Mouse (Mus musculus): Measurements from ENCODE around the gene Pard3. TPM values are rescaled to one million over a fixed set of nuclear protein-coding genes. Genes with fewer than 3 reads are reported as not detected.

Pard3 gene
- total RNA-seq, 1 experiment from 2014 or later: not detected

DNA sequence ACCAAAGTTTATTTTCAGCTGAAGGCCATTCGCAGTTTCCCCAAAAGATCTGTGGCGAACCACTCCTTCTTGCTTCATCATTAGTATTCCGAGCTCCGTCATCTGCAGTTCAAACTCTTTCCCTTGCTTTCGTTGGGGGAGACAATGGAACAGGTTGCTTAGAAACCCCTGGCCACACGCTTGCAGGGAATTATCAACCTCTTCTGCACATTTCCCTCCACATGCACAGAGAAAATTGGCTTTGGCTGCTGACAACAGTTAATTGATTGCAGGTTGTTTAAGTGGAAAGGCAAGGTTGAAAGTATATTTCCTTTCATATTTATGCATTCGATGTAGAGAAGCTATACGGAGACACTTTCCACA is 166.5 kb downstream of the Pard3 start:
- no peak for ATAC-seq (replicated peaks in 1 of 2; ENCODE audit: insufficient read depth in 1 of 2, low FRiP score in 2 of 2, low TSS enrichment in 1 of 2, low read depth in 1 of 2, poor library complexity in 2 of 2, severe bottlenecking in 2 of 2)

DNA sequence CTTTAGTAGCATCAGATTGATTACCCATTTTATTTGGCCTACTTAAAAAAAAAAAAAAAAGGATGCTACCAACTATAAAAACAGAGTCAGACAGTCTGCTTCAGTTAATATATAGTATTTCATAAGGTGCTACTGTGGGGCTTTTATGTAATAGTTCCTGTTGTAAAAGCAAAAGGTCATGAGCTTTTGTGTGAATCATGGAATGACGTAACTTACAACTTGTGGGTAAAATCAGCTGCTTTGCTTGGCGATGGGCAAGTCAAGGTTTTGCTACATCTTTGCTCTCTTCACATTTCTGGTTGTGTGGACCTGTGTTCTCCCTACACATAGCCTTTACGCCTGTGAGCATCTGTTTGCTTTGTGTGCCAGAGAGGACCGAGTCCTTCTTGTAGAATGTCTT is 179.7 kb downstream of the Pard3 start:
- no peak for ATAC-seq (replicated peaks in 1 of 2; ENCODE audit: insufficient read depth in 1 of 2, low FRiP score in 2 of 2, low TSS enrichment in 1 of 2, low read depth in 1 of 2, poor library complexity in 2 of 2, severe bottlenecking in 2 of 2)

DNA sequence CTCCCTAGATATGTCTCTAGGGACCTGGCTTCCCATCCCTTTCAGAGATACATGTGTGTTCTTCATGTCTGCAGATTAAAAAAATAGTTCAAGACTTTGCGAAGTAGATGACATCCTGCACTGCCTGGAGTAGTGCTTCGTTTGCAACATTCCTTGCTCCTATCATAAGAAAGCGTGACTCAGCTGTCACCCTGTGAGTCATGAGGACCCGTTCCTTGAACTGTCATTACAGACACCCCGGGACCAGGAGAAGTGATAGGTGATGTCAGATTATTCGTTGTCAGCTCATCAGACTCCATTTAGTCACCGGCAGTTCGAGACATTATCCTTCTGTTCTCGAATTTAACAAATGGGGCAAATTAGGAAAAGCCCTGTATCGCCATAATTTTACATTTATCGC is 180.1 kb downstream of the Pard3 start:
- no peak for ATAC-seq (replicated peaks in 1 of 2; ENCODE audit: insufficient read depth in 1 of 2, low FRiP score in 2 of 2, low TSS enrichment in 1 of 2, low read depth in 1 of 2, poor library complexity in 2 of 2, severe bottlenecking in 2 of 2)

DNA sequence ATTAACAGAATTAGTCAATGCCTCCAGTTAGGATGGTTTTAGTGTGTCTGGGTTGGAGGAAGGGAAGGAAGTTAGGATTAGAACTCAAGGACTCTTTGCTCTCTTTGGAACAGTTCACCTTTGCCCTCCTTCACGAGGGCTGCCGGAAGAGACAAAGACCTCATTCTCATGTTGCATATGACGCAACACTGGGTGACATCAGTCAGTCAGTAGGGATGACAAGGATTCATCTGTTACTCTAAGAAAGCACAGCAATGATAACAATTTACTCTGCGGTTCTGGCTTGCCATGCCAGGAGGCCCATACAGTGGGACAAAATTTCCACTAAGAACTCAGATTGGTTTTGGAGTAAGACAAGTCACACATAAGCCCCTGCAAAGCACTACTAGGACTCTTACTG is 187.1 kb downstream of the Pard3 start:
- ATAC-seq (replicated peaks in 1 of 2; ENCODE audit: insufficient read depth in 1 of 2, low FRiP score in 2 of 2, low TSS enrichment in 1 of 2, low read depth in 1 of 2, poor library complexity in 2 of 2, severe bottlenecking in 2 of 2): no peak

DNA sequence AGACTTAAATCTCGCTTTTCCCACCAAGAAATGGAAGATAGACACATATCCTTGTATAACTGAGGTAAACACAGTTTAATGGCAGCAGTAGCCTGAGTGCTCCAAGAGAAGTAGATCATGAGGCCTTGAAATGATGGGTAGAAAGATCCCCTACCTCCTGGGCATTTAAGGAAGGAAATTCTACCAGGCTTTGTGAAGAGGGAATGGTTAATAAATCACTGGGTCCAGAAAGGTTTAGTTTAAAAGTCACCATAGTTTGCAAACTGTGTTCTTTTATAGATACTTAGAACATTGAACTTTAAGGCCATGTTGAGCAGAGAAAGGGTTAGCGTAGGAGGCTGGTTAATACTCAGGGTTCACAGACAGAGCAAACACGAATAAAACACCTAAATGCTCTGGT is 187.8 kb downstream of the Pard3 start:
- ATAC-seq (replicated peaks in 1 of 2; ENCODE audit: insufficient read depth in 1 of 2, low FRiP score in 2 of 2, low TSS enrichment in 1 of 2, low read depth in 1 of 2, poor library complexity in 2 of 2, severe bottlenecking in 2 of 2): no peak

DNA sequence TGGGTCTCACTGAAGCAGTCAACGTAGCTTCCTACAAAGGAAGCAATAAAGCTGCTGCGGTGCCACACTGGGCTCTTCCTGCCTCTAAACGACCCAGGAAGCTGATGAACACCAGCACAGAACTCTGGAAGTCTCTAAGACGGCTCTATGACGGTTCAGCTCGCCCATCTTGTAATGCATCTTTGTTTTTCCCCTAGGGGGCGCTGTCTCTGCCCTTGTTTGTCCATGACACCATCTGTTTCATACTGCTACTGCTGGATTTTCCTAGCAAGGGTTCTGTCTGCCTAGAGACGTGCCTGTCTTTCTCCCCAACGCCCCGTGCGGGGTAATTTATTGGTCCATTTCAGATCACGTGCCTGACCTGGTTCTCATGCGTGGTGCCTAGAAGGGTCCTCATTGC is 188.3 kb downstream of the Pard3 start:
- no peak for ATAC-seq (replicated peaks in 1 of 2; ENCODE audit: insufficient read depth in 1 of 2, low FRiP score in 2 of 2, low TSS enrichment in 1 of 2, low read depth in 1 of 2, poor library complexity in 2 of 2, severe bottlenecking in 2 of 2)

DNA sequence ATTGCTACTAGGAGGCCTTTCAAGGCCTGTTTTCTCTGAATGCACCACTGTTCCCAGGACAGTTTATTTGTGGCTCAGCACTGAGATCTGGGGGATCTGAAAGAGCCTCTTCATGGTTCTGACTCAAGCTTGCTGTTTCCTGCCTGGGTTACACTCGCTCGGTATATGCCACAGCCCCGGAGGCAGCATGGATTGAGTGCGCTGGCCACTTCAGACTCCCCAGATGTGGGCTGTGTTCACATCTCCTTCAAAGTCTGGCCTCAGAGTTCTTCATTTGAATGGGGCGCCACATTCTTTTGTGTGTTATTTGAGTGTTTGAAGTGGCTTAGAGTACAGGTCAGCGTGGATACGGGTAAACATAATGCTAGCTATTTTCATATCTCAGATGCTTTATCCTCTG is 190.9 kb downstream of the Pard3 start:
- no peak for ATAC-seq (replicated peaks in 1 of 2; ENCODE audit: insufficient read depth in 1 of 2, low FRiP score in 2 of 2, low TSS enrichment in 1 of 2, low read depth in 1 of 2, poor library complexity in 2 of 2, severe bottlenecking in 2 of 2)

DNA sequence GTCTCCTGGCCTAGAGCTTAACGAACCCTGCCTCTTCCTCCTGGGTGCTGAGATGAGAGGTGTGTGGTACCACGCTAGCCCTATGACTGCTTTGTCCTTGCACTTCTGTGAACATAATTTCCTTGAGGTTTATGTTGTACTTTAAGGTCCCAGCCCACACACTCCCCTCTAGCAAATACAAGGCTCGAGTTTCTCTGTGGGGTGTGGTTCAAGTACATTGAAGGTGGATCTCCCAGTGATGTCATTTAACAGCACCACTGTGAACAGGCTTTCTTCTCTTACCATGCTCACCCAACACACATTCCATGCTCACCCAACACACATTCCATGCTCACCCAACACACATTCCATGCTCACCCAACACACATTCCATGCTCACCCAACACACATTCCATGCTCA is 193.4 kb downstream of the Pard3 start:
- no peak for ATAC-seq (replicated peaks in 1 of 2; ENCODE audit: insufficient read depth in 1 of 2, low FRiP score in 2 of 2, low TSS enrichment in 1 of 2, low read depth in 1 of 2, poor library complexity in 2 of 2, severe bottlenecking in 2 of 2)

DNA sequence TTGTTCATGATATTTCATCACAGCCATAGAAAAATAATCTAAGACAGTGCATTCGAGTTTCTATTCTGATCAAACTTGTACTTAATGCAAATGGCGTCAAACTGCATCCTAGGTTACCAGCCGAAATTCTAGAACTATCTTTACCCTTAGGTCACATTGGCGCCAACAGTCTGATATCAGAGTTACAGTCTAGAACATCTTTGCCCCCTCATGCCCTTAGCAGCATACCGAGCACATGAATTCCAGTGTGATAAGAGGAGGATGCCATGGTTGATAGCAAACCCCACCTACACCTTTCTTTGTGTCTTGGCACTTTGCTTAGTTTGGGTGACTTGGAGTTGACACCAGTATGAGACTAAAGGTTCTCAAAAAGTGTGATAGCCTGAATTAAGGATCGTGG is 197.4 kb downstream of the Pard3 start:
- ATAC-seq (replicated peaks in 1 of 2; ENCODE audit: insufficient read depth in 1 of 2, low FRiP score in 2 of 2, low TSS enrichment in 1 of 2, low read depth in 1 of 2, poor library complexity in 2 of 2, severe bottlenecking in 2 of 2): no peak

DNA sequence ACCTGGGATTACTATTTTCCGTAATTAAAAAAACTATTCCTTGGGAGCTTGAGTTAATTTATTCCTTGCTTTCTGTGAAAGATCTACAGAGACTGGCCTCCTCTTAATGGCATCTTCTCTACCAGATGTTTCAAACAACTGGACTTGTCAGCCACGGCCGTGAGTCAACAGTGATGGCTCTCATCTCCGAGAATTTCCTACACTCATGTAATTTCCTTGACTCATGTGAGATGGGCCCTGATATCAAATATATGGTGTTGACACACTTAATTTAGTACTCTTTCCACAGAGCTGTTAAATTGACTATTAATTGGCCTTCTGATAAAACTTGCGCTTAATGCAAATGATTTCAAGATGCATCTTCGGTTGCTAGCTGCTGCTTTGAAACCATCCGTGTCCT is 198.3 kb downstream of the Pard3 start:
- no peak for ATAC-seq (replicated peaks in 1 of 2; ENCODE audit: insufficient read depth in 1 of 2, low FRiP score in 2 of 2, low TSS enrichment in 1 of 2, low read depth in 1 of 2, poor library complexity in 2 of 2, severe bottlenecking in 2 of 2)

DNA sequence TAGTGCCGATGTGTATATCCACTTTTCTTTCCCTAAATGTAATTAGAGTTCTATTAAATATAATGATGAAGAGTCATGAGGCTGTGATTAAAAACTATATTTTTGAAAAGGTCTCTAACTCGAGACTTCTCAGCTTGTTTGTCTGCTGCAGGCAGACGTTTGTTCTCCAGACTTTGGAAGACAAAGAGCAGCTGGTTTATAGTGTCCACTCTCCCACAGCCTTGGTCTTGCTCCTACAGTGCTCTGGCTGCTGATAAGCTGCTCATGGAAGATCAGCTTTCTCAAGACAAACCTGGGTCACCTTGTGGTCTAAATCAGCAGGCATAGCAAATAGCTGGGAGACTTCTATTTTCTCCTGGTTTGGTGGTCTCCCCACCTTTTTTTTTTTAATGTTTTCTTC is 198.7 kb downstream of the Pard3 start:
- ATAC-seq (replicated peaks in 1 of 2; ENCODE audit: insufficient read depth in 1 of 2, low FRiP score in 2 of 2, low TSS enrichment in 1 of 2, low read depth in 1 of 2, poor library complexity in 2 of 2, severe bottlenecking in 2 of 2): no peak

DNA sequence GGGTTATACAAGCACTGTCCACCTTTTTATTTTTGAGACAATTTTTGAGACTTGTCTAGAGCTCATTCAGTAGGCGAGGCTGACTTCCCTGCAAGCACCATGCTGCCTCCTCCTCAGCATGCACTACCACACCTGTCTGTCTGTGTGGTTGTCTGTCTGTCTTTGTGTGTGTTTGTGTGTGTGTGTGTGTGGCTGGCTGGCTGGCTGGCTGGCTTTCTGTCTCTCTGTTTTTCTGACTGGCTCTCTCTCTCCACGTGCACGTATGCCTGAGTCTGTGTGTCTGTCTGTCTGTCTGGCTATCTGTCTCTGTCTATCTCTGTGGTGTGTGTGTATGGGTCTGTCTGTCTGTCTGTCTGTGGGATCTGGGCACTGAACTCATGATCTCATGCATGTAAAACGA is 199.2 kb downstream of the Pard3 start:
- no peak for ATAC-seq (replicated peaks in 1 of 2; ENCODE audit: insufficient read depth in 1 of 2, low FRiP score in 2 of 2, low TSS enrichment in 1 of 2, low read depth in 1 of 2, poor library complexity in 2 of 2, severe bottlenecking in 2 of 2)

DNA sequence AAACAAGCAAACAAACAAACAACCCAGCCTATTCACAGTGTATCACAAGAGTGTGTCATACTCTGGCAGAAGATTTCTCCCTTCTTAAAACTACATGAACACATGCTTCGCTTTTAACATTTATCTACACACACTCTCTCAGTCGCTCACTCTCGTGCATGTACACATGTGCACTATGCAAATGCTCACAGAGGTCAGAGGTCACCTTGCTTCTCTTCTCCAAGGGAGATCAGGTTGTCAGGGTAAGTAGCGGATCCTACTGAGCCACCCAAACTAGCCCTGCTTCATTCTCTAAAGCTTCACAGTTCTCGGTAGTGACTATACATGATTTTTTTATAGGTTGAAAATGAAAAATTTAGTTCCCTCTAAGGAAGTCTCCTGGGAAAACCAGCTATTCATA is 199.8 kb downstream of the Pard3 start:
- no peak for ATAC-seq (replicated peaks in 1 of 2; ENCODE audit: insufficient read depth in 1 of 2, low FRiP score in 2 of 2, low TSS enrichment in 1 of 2, low read depth in 1 of 2, poor library complexity in 2 of 2, severe bottlenecking in 2 of 2)

DNA sequence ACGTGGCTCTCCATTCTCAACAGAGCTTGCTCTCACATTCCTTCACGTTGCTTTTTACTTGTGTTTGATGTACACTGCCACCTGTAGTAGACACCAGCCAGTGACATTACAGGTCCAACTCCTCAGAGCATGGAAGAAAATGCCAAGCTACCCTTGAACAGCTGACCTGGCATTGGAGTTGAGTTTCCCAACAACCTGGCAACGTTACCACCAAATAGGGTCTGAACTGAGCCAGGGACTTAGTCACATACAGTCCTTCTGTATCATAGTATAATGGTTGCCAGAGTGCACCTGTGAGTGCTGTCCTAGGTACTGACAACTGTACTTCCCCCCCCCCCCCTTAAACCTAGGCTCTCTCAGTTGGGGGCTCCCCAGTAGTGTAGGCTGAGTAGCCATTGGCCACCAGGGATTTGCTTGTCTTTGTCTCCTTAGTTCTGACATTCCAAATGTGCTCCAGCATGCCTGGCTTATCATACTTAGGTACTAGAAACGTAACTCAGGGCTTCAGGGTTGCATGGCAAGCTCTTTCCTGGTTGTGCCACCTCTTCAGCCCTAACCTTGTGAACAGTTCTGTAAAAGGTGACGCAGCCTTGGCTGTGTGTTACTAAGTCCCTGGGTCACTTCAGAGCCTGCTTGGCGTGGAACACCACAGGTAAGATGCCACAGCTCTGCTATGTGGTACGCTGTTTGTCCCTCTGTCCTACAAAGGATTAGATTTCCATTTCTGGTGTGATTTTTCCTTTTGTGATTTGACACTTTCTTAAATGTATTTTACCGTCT is 201.2 kb downstream of the Pard3 start:
- ATAC-seq (replicated peaks in 1 of 2; ENCODE audit: insufficient read depth in 1 of 2, low FRiP score in 2 of 2, low TSS enrichment in 1 of 2, low read depth in 1 of 2, poor library complexity in 2 of 2, severe bottlenecking in 2 of 2): no peak

DNA sequence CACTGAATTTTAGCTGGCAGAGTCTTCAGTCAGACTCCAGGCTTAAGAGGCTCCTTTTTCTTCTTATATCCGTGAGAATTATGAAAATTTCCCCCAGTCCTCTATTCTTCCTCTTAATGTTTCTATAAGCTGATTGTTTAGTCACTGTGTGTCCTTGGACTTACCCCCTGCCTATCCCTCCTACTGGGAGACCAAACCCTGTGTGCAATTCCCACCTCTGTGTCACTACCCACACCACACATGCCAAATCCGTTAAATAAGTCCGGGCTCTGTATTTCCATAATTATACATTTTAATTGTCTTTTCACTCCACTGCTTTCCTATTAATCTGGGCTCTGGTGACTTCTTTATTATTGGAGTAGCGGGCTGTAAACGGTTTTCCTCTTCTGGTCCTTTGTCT is 203.1 kb downstream of the Pard3 start:
- ATAC-seq (replicated peaks in 1 of 2; ENCODE audit: insufficient read depth in 1 of 2, low FRiP score in 2 of 2, low TSS enrichment in 1 of 2, low read depth in 1 of 2, poor library complexity in 2 of 2, severe bottlenecking in 2 of 2): no peak

DNA sequence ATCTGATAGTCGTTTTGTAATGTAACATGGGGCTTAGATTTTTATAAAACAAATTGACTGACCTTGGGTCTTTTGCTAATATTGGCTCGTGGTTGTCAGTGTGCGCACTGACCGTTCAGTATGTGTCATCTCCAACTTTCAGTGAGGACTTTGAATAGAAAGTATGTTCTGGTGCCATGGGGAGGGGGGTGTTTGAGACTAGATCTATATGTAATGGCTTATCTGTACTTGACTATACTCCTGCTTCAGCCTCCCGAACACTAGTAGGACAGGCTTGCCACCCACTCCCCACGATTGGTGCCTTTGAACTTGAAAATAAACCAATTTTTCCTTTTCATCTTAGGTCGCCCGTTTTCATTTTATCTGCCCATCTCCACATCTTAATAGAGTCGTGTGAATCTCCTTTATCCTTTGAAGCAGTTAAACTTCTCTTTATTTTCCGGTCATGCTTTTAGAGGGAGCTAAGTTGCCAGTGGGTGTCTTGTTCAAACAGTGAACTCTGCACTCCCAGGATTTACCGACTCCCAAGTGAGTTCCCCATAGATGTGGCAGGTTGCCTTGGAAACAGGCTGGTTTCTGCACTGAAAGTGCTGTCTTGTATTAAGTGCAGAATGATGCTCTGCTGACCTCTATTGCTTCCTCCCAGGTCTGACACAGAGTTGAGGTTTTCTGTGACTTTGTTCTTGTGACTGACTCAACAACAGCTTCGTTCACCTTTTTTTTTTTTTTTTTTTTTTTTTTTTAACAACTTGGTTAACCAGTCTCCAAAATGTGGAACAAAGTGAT is 204.7 kb downstream of the Pard3 start:
- no peak for ATAC-seq (replicated peaks in 1 of 2; ENCODE audit: insufficient read depth in 1 of 2, low FRiP score in 2 of 2, low TSS enrichment in 1 of 2, low read depth in 1 of 2, poor library complexity in 2 of 2, severe bottlenecking in 2 of 2)

DNA sequence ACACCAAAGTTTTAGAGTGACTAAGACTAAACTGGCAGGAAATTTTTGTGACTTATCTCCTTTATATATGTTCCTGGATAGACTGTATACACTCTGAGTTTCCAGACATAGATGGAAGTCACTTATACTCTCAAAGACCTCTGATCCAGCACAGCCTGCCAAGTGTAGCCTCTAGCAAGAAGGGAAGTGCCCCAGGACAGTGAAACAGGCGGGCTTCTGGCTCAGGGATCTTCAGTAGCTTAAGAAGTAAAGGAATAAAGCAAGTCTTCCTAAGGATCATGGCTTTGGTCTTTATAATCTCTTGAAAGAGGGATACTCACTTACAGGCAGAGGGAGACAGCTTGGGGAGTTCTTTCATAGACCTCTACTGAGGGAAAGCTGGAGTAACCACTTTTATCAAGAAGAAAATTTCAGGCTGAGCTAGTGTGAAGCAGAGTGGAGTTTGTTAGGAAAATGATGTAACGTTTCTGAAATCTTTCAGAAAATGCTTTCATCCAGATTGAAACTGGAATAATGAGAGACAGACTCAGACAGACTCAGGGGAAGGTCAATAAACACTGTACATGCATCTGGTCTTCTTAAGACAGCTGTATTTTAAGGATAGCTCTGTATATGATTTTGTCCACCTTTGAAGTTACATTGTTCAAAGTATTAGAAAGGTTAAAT is 205.5 kb downstream of the Pard3 start:
- no peak for ATAC-seq (replicated peaks in 1 of 2; ENCODE audit: insufficient read depth in 1 of 2, low FRiP score in 2 of 2, low TSS enrichment in 1 of 2, low read depth in 1 of 2, poor library complexity in 2 of 2, severe bottlenecking in 2 of 2)

DNA sequence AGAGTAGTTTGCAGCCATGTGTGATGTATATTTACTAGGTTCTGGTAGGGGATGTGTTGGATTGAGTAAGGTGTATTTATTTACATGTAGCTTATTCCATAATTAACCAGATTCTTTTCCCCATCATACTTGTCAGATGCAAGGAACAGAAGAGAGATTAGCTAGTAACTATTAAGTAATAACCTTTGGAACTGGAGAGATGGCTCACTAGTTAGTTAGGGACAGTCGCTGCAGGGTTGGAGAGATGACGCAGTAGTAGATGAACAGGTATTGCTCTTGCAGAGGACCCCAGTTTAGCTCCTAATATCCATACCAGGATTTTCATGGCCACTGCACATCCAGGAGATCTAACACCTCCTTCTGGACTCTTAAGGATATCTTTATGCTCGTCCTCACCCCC is 207.5 kb downstream of the Pard3 start:
- no peak for ATAC-seq (replicated peaks in 1 of 2; ENCODE audit: insufficient read depth in 1 of 2, low FRiP score in 2 of 2, low TSS enrichment in 1 of 2, low read depth in 1 of 2, poor library complexity in 2 of 2, severe bottlenecking in 2 of 2)

Data from hematopoietic stem cell, adult 5-6 weeks (primary cell).